Mouse (Mus musculus) hindbrain, embryonic 15.5 days (tissue): ENCODE results near the gene Kcnk3. TPM values are rescaled to one million over a fixed set of nuclear protein-coding genes. Genes with fewer than 3 reads are reported as not detected.

ENCODE experiments used
- ATAC-seq: fragments of 200-750 bp; cut with Nextera tagmentation; 2 replicates; pipeline ENCODE4 v1.8.0; 2017; ENCODE audit warnings: low read depth, moderate number of reproducible peaks, moderate TSS enrichment; ENCODE audit not compliant: low FRiP score
- H3K27ac ChIP-seq: fragments of 300-500 bp; sonication (generic); replicated peaks from 2 replicates; pipeline ENCODE4 v1.5.1; 2015; ENCODE audit warnings: mild to moderate bottlenecking, inconsistent platforms
- H3K27me3 ChIP-seq: fragments of 300-500 bp; sonication (generic); 2 replicates; pipeline ENCODE4 v1.6.1; 2015; ENCODE audit warnings: control low read depth, inconsistent platforms
- H3K36me3 ChIP-seq: fragments of 300-500 bp; sonication (generic); 2 replicates; pipeline ENCODE4 v1.6.1; 2015; ENCODE audit warnings: control low read depth, inconsistent platforms
- H3K4me1 ChIP-seq: fragments of 300-500 bp; sonication (generic); replicated peaks from 2 replicates; pipeline ENCODE4 v1.6.1; 2015; ENCODE audit warnings: control low read depth, inconsistent platforms
- H3K4me2 ChIP-seq: fragments of 300-500 bp; sonication (generic); 2 replicates; pipeline ENCODE4 v1.6.1; 2015; ENCODE audit warnings: moderate library complexity, mild to moderate bottlenecking, inconsistent platforms
- H3K4me3 ChIP-seq: fragments of 300-500 bp; sonication (generic); 2 replicates; pipeline ENCODE4 v1.5.1; 2015; ENCODE audit warnings: mild to moderate bottlenecking, inconsistent platforms
- H3K9ac ChIP-seq: fragments of 300-500 bp; sonication (generic); 2 replicates; pipeline ENCODE4 v1.6.1; 2015; ENCODE audit warnings: inconsistent platforms
- H3K9me3 ChIP-seq: fragments of 300-500 bp; sonication (generic); 2 replicates; pipeline ENCODE4 v1.6.1; 2016; ENCODE audit warnings: control low read depth, inconsistent platforms
- WGBS: fragments of 180-500 bp; shearing (Covaris S2); methylation state at CpG from one replicate; pipeline ENCODE4 v1.1.7; 2015; 5-methylcytosine and 5-hydroxymethylcytosine counted together
- polyA plus RNA-seq: library from polyadenylated mRNA; unstranded; fragments of >200 nt; fragmentation: Nextera tagmentation; extraction: Ambion mirVana; gene quantifications from 2 replicates; pipeline ENCODE4 v1.2.1, GENCODE M21; 2015

Kcnk3 gene
- polyA plus RNA-seq, 1 experiment from 2014 or later = 12.8 TPM

DNA sequence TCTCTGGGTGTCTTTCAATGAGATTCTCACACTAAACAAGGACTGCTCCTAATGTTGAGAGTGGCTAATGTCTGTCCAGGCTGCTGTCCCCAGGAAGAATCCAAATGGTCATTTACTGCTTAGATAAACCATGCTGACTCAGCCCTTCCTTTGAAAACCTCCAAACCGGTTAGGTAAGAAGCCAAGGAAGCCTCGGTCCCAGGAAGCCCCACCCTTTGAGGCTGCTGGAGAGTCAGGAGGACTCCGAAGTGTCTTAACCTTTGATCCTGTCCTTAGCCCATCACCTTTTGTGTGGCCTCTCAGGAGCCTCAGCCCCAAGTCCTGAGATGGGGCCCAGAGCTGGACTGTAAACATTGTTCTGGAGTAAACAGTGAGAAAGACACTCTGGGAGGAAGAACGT lies 61.6 kb downstream of the Kcnk3 start:
- no peak for ATAC-seq
- H3K36me3 ChIP-seq = no peaks in the 10 kb centered on the region
- no peak overlapping the region for H3K4me2 ChIP-seq
- H3K4me3 ChIP-seq = no peak overlapping the region
- H3K27ac ChIP-seq = no peak overlapping the region
- H3K4me1 ChIP-seq = peaks cover 25% of the 10 kb centered on the region
- no peaks in the 10 kb centered on the region for H3K9me3 ChIP-seq
- WGBS = 85% methylated on average over 4 of the region's 4 CpGs
- H3K9ac ChIP-seq = no peak overlapping the region
- no peaks in the 10 kb centered on the region for H3K27me3 ChIP-seq

DNA sequence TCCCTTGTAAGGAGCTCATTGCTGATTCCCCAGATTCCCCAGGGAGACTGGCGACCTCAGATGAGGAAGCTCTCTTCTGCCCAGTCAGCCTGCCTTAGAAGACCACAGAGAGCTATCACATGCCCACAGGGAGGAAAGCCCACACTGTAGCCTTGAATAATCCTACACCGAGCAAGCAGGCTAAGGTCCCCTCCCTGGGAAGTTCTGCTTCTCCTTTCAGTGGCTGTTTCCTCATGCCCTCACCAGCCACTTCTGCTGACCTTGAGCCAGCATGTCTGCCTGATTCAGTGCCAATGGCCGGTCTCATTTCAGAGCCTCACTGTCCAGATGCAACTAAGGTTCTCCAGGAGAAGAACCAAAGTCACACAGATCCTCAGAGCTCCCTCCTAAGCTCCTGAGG lies 62.8 kb downstream of the Kcnk3 start:
- Histone ChIP-seq H3K36me3 (peaks cover 2% of the 10 kb centered on the region; the same call in 1 of the 2 replicates), H3K27ac (no peak overlapping the region), H3K27me3 (no peaks in the 10 kb centered on the region), H3K4me2 (no peak overlapping the region), H3K9me3 (no peaks in the 10 kb centered on the region), H3K4me1 (peaks cover 25% of the 10 kb centered on the region), H3K9ac (no peak overlapping the region), H3K4me3 (no peak overlapping the region)
- 78% methylated on average over 3 of the region's 3 CpGs for WGBS
- ATAC-seq = no peak

DNA sequence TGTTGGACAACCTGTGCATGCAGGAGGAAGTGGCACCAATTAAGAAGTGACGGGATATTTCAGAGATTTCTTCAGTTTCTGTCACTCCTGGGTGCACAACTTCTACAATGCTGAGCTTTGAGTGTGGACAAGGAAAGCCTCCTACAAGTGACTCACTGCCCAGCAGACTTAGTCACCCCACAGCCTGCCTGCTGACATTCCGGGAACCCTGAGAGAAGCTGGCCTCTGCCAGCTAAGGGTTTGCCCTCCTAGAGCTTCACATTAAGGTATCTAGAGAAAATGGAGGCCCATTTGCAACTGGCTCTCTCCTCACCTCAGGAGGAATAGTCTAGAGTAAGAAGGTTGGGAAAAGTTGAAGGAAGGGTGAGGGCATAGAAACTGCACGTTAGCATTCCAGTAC lies 63.6 kb downstream of the Kcnk3 start:
- ATAC-seq = no peak
- H3K4me1 ChIP-seq = peaks cover 25% of the 10 kb centered on the region
- peaks cover 6% of the 10 kb centered on the region; the same call in 1 of the 2 replicates for H3K36me3 ChIP-seq
- no peak overlapping the region for H3K27ac ChIP-seq
- no peak overlapping the region for H3K4me2 ChIP-seq
- 91% methylated on average over 3 of the region's 3 CpGs for WGBS
- no peaks in the 10 kb centered on the region for H3K9me3 ChIP-seq
- no peak overlapping the region for H3K4me3 ChIP-seq
- no peak overlapping the region for H3K9ac ChIP-seq
- H3K27me3 ChIP-seq = no peaks in the 10 kb centered on the region

GRCm38 (mm10) chr5:30653246-30653645 lies 65.3 kb downstream of the Kcnk3 start:
- WGBS = 94% methylated on average over 6 of the region's 6 CpGs
- Histone ChIP-seq H3K4me2 (no peak overlapping the region), H3K4me3 (no peak overlapping the region), H3K27me3 (no peaks in the 10 kb centered on the region), H3K27ac (no peak overlapping the region), H3K36me3 (peaks cover 21% of the 10 kb centered on the region), H3K4me1 (peaks cover 17% of the 10 kb centered on the region), H3K9ac (no peak overlapping the region), H3K9me3 (no peaks in the 10 kb centered on the region)
- ATAC-seq = no peak

- H3K4me1 ChIP-seq = no peaks in the 10 kb centered on the region
- H3K9me3 ChIP-seq = no peaks in the 10 kb centered on the region
- peaks cover 22% of the 10 kb centered on the region for H3K36me3 ChIP-seq
- no peak overlapping the region for H3K4me2 ChIP-seq
- no peaks in the 10 kb centered on the region for H3K27me3 ChIP-seq
- ATAC-seq = no peak
- no peak overlapping the region for H3K27ac ChIP-seq
- H3K9ac ChIP-seq = no peak overlapping the region
- 88% methylated on average over 8 of the region's 8 CpGs for WGBS
- no peak overlapping the region for H3K4me3 ChIP-seq
These were observed 67.1 kb downstream of the Kcnk3 start for GRCm38 (mm10) chr5:30655042-30655441.

DNA sequence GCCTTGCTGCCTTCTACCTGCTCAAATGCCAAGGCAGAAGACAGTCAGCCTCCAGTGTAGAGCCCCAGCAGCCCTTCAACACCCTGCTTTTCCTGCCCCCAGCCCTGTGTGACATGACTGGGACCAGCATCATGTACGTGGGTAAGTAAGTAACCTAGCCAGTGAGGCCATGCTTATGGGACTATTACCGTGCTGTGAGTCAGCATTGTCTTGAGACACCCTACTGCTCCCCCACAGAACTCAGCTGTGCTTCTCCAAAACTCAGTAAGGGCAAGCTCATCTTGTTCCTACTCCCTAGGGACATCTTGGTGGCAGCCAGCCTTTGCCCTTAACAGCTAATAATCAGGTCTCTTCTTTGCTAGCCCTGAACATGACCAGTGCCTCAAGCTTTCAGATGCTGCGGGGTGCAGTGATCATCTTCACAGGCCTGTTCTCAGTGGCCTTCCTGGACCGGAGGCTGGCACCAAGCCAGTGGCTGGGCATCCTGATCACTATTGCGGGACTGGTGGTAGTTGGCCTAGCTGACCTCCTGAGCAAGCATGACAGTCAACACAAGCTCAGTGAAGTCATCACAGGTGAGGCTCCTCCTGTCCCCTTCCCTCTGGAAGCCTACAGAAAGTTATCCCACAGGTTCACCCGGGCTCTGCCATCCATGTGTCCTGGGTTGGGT lies 67.7 kb downstream of the Kcnk3 start:
- no peak overlapping the region for H3K4me3 ChIP-seq
- no peak for ATAC-seq

DNA sequence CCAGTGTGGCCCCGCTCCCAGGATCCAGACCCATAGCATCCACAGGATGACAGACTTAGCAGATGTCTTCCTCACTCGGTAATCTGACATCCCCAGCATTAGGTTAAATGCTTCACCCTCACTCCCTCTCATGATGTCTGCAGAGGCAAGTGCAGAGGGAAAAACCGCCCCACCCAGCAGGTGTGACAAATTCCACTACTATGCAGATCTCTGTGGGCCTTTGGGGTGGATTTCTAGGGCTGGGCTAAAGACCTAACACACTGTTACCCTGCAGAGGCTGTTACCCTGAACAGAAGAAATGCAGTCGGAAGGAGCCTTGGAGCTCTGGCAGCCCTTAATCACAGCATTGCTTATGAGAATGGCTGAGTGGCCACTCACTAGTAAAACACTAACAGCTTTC lies 71.1 kb downstream of the Kcnk3 start:
- Histone ChIP-seq H3K9me3 (no peaks in the 10 kb centered on the region), H3K36me3 (peaks cover 22% of the 10 kb centered on the region), H3K4me2 (no peak overlapping the region), H3K9ac (no peak overlapping the region), H3K4me1 (no peaks in the 10 kb centered on the region), H3K4me3 (no peak overlapping the region), H3K27ac (no peak overlapping the region), H3K27me3 (no peaks in the 10 kb centered on the region)
- ATAC-seq = no peak
- WGBS = 87% methylated on average over 4 of the region's 4 CpGs

More for the DNA sequence above, 67.7 kb downstream of the Kcnk3 start:
- no peak overlapping the region for H3K9ac ChIP-seq
- peaks cover 22% of the 10 kb centered on the region for H3K36me3 ChIP-seq
- H3K27ac ChIP-seq = no peak overlapping the region
- H3K9me3 ChIP-seq = no peaks in the 10 kb centered on the region
- no peaks in the 10 kb centered on the region for H3K4me1 ChIP-seq
- H3K4me2 ChIP-seq = no peak overlapping the region
- WGBS = 92% methylated on average over 6 of the region's 6 CpGs
- H3K27me3 ChIP-seq = no peaks in the 10 kb centered on the region

DNA sequence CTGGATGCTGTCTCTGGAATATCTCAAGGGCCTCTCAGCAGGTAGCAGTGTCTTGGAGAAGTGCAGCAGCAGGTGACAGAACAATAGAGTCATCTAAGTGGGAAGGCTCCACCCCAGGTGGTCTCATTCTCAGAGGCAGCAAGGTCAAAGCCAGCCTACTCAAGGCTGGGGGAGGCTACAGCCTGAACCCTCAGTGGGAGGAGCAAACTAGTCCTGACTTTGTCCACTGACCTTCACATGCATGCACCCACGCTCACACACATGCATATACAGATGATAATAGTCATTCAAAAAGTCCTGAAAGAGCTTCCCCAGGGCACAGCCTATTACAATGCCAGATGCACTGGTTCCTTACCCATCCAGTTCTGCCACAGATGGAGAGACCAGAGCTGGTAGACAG lies 72.3 kb downstream of the Kcnk3 start:
- Histone ChIP-seq H3K27me3 (no peaks in the 10 kb centered on the region), H3K9me3 (no peaks in the 10 kb centered on the region), H3K36me3 (peaks cover 22% of the 10 kb centered on the region), H3K4me3 (no peak overlapping the region), H3K27ac (no peak overlapping the region), H3K4me2 (no peak overlapping the region), H3K9ac (no peak overlapping the region), H3K4me1 (no peaks in the 10 kb centered on the region)
- no peak for ATAC-seq
- WGBS = 72% methylated on average over 1 of the region's 1 CpGs

DNA sequence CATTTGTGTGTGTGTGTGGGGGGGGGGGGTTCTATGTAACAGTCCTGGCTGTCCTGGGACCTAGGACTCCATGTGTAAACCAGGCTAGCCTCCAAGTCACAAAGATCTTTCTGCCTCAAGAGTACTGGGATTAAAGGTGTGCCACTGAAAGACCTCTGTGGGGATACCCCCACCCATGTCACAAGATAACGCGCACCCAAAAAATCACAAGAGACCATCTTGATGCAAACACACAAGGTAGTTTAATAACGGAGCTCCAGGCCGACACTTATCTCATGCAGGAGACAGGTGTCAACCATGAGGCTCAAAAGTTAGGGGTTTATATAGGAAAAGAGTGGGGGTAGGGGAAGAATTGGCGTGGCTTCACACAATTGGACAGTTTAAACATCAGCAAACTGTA lies 72.8 kb downstream of the Kcnk3 start:
- H3K27me3 ChIP-seq = no peaks in the 10 kb centered on the region
- no peak for ATAC-seq
- H3K4me2 ChIP-seq = no peak overlapping the region
- H3K36me3 ChIP-seq = peaks cover 19% of the 10 kb centered on the region
- H3K4me3 ChIP-seq = no peak overlapping the region
- no peak overlapping the region for H3K9ac ChIP-seq
- no peaks in the 10 kb centered on the region for H3K9me3 ChIP-seq
- WGBS = 97% methylated on average over 5 of the region's 5 CpGs
- no peak overlapping the region for H3K27ac ChIP-seq
- H3K4me1 ChIP-seq = no peaks in the 10 kb centered on the region

DNA sequence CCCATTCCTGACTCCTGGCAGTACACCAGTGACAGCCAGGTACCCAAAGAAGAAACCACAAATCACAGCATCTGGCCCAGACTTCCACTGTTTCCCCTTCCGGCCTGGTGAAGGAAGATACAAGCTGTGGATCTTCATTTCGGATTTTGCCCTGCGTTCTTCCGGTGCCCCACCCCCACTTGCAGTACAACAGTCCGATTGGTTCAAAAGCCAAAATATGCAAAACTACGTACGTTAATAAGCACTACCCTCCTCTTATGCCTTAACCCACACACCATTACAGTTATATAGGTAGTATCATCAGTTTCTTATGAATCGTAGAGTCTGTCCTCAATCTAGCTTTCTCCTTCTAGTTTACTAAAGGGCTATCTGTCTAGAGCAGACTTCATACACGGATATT lies 77.4 kb downstream of the Kcnk3 start:
- 93% methylated on average over 9 of the region's 9 CpGs for WGBS

DNA sequence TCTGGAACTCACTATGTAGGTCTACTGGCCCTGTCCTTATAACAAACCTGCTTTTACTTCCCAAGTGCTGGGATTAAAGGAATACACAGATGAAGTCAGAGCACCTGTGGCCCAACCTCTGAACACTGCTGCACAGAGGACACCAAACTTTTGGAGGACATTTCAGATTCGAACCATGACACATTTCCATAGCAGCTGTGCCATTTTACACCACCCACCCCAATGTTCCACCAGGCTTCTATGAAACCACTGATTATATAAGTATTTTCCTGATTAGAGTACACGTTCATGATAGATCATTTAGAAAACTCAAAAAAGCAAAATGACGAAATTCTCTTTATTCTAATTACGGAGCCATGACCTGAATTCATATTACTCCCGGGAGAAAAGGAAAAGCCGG lies 78.0 kb downstream of the Kcnk3 start:
- H3K4me2 ChIP-seq = peak overlapping the region; percentile 94
- H3K9ac ChIP-seq = 0 out of 2 replicates have a peak overlapping the region, but pooled peaks have one; percentile 2
- peak overlapping the region; percentile 89 for H3K4me3 ChIP-seq
- no peaks in the 10 kb centered on the region for H3K9me3 ChIP-seq
- peak overlapping the region; percentile 70; the same call in 1 of the 2 replicates for H3K27ac ChIP-seq
- peaks cover 6% of the 10 kb centered on the region for H3K4me1 ChIP-seq
- ATAC-seq = no peak
- H3K27me3 ChIP-seq = no peaks in the 10 kb centered on the region
- 55% methylated on average over 6 of the region's 6 CpGs for WGBS
- no peaks in the 10 kb centered on the region for H3K36me3 ChIP-seq

More for the DNA sequence above, 77.4 kb downstream of the Kcnk3 start:
- Histone ChIP-seq H3K9ac (no peak overlapping the region), H3K4me3 (no peak overlapping the region), H3K36me3 (no peaks in the 10 kb centered on the region), H3K27me3 (no peaks in the 10 kb centered on the region), H3K9me3 (no peaks in the 10 kb centered on the region), H3K4me1 (peaks cover 6% of the 10 kb centered on the region), H3K27ac (no peak overlapping the region), H3K4me2 (no peak overlapping the region)
- no peak for ATAC-seq

DNA sequence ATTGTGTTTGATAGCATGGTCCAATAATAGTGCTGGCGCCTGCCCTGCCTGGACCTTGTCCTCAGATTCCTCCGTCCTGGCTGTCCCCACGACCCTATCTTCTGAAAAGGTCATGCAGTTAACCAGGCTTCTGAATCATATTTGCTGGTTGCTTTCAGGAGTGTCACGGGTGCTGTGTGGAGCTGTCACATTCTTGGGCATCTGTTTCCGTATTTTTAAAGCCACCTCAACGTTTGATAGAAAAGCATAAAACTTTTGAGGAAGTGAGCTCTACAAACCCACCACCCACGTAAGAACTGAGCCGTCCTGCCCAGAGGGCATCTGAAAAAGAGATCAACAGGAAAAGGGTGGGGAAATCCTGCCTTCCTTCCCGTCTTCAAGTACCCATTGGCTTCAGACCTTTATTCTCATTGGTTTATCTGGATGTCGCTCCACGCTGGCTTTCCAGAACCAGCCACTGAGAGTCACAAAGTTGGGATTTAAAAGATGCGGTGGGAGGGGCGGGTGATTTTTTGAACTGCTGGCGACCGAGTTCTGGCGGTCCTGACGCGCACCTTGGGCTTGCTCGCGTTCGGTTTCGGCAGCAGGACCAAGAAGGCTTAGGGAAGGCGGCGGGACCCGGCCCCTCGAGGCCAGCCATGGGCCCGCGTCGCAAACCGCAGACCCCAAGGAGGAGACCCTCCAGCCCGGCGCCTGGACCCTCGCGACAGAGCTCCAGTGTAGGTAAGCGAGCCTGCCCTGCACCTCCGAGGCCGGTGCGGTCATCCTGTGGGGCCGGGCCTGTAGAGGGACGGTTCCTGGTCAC lies 78.6 kb downstream of the Kcnk3 start, which contains the start of gene Cenpa:
Gene Cenpa, plus strand, starts transcription at position 387 of the 805 bp plus-strand sequence.
- H3K27ac ChIP-seq = peak within 1 kb of the TSS; percentile 70
- no peaks in the 10 kb centered on the region for H3K9me3 ChIP-seq
- ATAC-seq = peak; percentile 95
- no peaks in the 10 kb centered on the region for H3K36me3 ChIP-seq
- H3K9ac ChIP-seq = peak within 1 kb of the TSS; percentile 59
- H3K4me2 ChIP-seq = peak within 1 kb of the TSS; percentile 94
- H3K4me3 ChIP-seq = peak within 1 kb of the TSS; percentile 89
- peaks cover 6% of the 10 kb centered on the region for H3K4me1 ChIP-seq
- no peaks in the 10 kb centered on the region for H3K27me3 ChIP-seq
- WGBS = under 1% methylated on average over 40 of the region's 40 CpGs
